Mouse (Mus musculus) liver, postnatal 0 days (tissue): ENCODE data around the gene Rad54l.

Experiments used
- CTCF ChIP-seq: sonication (generic); IDR thresholded peaks from 2 replicates; pipeline ENCODE4 v1.5.1; 2016; ENCODE audit warnings: antibody characterized with exemption, low read depth
- EP300 ChIP-seq: IDR thresholded peaks from 2 replicates; pipeline ENCODE4 v1.6.1; 2016; ENCODE audit warnings: antibody characterized with exemption, low read depth, mild to moderate bottlenecking

DNA sequence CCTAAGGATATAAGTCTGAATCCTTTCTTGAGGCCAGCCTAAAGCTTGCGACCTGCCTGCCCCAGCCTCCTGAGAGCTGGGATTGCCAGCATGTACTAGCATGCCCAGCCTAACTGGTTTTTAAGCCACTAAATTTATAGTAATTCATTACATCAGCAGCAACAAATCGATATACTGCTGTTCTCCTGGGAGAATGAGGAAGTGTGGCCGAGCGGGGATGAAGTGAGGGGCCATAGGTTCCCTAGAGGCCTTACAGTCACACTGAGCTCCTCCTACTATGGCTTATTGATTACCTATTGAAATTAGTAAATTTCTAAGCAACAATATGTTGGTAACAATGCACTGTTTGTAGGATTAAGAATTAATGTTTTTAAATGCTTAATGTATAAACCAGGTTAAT lies 9.6 kb upstream of the Rad54l start:
- TF ChIP-seq CTCF = no peak
- no peak for TF ChIP-seq EP300
